Mouse (Mus musculus): ENCODE data around the gene Cpd. TPM values are rescaled to one million over a fixed set of nuclear protein-coding genes. Genes with fewer than 3 reads are reported as not detected.
"Not testable (repeated sequence)": the region's sequence is repeated elsewhere in the genome, so short reads cannot be mapped to it uniquely, and the experiment has no call there.

Gene Cpd
- polyA plus RNA-seq, 1 experiment from 2014 or later, result 7.0 TPM

- 53% methylated on average over 3 of the region's 3 CpGs for WGBS
- Histone ChIP-seq H3K27me3 (replicated peaks; ENCODE audit: control insufficient read depth, insufficient read depth, low read length) (no peaks in the 10 kb centered on the region), H3K4me3 (replicated peaks; ENCODE audit: low read length) (no peak overlapping the region), H3K9ac (replicated peaks; ENCODE audit: low read depth, low read length) (no peak overlapping the region), H3K4me1 (replicated peaks; ENCODE audit: control insufficient read depth, insufficient read depth, low read length) (peaks cover 7% of the 10 kb centered on the region), H3K9me3 (ENCODE audit: control insufficient read depth, low read length) (no peaks in the 10 kb centered on the region), H3K27ac (ENCODE audit: low read length) (peak overlapping the region; percentile 67; the same call in 1 of the 2 replicates), H3K36me3 (ENCODE audit: control insufficient read depth, insufficient read depth) (peaks cover 9% of the 10 kb centered on the region), H3K4me2 (ENCODE audit: low read length) (no peak overlapping the region)
- ATAC-seq, result peak; percentile 57
These were observed 37.4 kb downstream of the Cpd start for GRCm38 (mm10) chr11:76809450-76809849.

DNA sequence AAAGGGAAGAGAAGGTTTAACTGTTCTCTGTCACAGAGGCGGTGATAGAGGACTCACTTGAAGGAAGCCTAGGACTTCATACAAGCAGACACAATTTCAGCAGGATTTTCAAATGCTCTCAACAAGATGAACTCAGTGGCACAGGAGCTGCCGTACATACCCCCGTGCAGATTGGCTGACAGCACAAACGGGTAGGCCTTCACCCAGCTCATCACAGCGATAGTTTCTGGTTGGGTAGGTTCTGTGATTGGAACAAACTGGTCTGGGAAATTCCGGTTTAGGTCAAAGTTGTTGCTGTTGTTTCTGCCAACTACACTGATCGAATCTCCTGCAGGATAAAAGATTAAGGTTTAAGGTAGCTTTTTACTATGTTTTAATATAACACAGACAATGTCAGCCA lies 38.3 kb downstream of the Cpd start:
- H3K9me3 ChIP-seq (ENCODE audit: control insufficient read depth, low read length), result no peaks in the 10 kb centered on the region
- WGBS, result 85% methylated on average over 7 of the region's 7 CpGs
- H3K4me1 ChIP-seq (replicated peaks; ENCODE audit: control insufficient read depth, insufficient read depth, low read length), result peaks cover 7% of the 10 kb centered on the region
- H3K4me3 ChIP-seq (replicated peaks; ENCODE audit: low read length), result no peak overlapping the region
- H3K27ac ChIP-seq (ENCODE audit: low read length), result no peak overlapping the region
- ATAC-seq, result no peak
- no peak overlapping the region for H3K4me2 ChIP-seq (ENCODE audit: low read length)
- H3K36me3 ChIP-seq (ENCODE audit: control insufficient read depth, insufficient read depth), result peaks cover 9% of the 10 kb centered on the region
- H3K9ac ChIP-seq (replicated peaks; ENCODE audit: low read depth, low read length), result no peak overlapping the region
- H3K27me3 ChIP-seq (replicated peaks; ENCODE audit: control insufficient read depth, insufficient read depth, low read length), result no peaks in the 10 kb centered on the region

- Histone ChIP-seq H3K4me2 (ENCODE audit: low read length) (no peak overlapping the region), H3K9ac (replicated peaks; ENCODE audit: low read depth, low read length) (no peak overlapping the region), H3K36me3 (ENCODE audit: control insufficient read depth, insufficient read depth) (peaks cover 7% of the 10 kb centered on the region), H3K4me3 (replicated peaks; ENCODE audit: low read length) (no peak overlapping the region), H3K27me3 (replicated peaks; ENCODE audit: control insufficient read depth, insufficient read depth, low read length) (no peaks in the 10 kb centered on the region), H3K9me3 (ENCODE audit: control insufficient read depth, low read length) (no peaks in the 10 kb centered on the region), H3K4me1 (replicated peaks; ENCODE audit: control insufficient read depth, insufficient read depth, low read length) (peaks cover 7% of the 10 kb centered on the region), H3K27ac (ENCODE audit: low read length) (no peak overlapping the region)
- WGBS, result 96% methylated on average over 3 of the region's 3 CpGs
- ATAC-seq, result no peak
These were observed 39.7 kb downstream of the Cpd start for GRCm38 (mm10) chr11:76807007-76807679.

DNA sequence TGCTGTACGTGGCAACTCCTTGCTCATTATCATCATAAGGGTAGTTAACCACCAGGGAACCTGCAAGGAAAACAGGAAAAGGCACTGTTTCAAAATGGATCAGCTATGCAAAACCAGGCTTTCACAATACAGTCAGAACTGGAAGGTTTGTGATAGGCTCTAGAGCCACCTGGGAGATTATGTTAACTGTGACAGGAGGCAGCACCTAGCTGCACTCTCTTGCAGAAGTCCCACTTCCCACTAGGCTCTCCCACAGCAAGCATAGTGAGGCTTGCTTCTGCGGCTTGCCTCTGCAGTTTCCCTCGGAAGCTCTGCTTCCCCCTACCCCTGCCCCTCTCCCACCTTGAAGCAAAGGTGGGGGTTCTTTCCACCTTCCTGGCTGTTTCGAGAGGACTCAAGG lies 40.8 kb downstream of the Cpd start:
- WGBS, result 78% methylated on average over 4 of the region's 4 CpGs
- no peak for ATAC-seq

GRCm38 (mm10) chr11:76805072-76805471 lies 41.7 kb downstream of the Cpd start:
- not testable (repeated sequence) for H3K4me1 ChIP-seq (replicated peaks; ENCODE audit: control insufficient read depth, insufficient read depth, low read length); H3K9ac ChIP-seq (replicated peaks; ENCODE audit: low read depth, low read length); H3K4me3 ChIP-seq (replicated peaks; ENCODE audit: low read length); ATAC-seq; H3K27me3 ChIP-seq (replicated peaks; ENCODE audit: control insufficient read depth, insufficient read depth, low read length); H3K4me2 ChIP-seq (ENCODE audit: low read length); H3K36me3 ChIP-seq (ENCODE audit: control insufficient read depth, insufficient read depth); H3K27ac ChIP-seq (ENCODE audit: low read length); H3K9me3 ChIP-seq (ENCODE audit: control insufficient read depth, low read length)
- WGBS, result 94% methylated on average over 3 of the region's 4 CpGs

More for the DNA sequence above, 40.8 kb downstream of the Cpd start:
- H3K36me3 ChIP-seq (ENCODE audit: control insufficient read depth, insufficient read depth), result peaks cover 7% of the 10 kb centered on the region
- no peaks in the 10 kb centered on the region for H3K27me3 ChIP-seq (replicated peaks; ENCODE audit: control insufficient read depth, insufficient read depth, low read length)
- peaks cover 7% of the 10 kb centered on the region for H3K4me1 ChIP-seq (replicated peaks; ENCODE audit: control insufficient read depth, insufficient read depth, low read length)
- H3K9me3 ChIP-seq (ENCODE audit: control insufficient read depth, low read length), result no peaks in the 10 kb centered on the region
- no peak overlapping the region for H3K9ac ChIP-seq (replicated peaks; ENCODE audit: low read depth, low read length)
- H3K4me2 ChIP-seq (ENCODE audit: low read length), result no peak overlapping the region
- H3K27ac ChIP-seq (ENCODE audit: low read length), result no peak overlapping the region
- H3K4me3 ChIP-seq (replicated peaks; ENCODE audit: low read length), result no peak overlapping the region

- peaks cover 7% of the 10 kb centered on the region for H3K36me3 ChIP-seq (ENCODE audit: control insufficient read depth, insufficient read depth)
- no peak overlapping the region for H3K9ac ChIP-seq (replicated peaks; ENCODE audit: low read depth, low read length)
- WGBS, result 92% methylated on average over 3 of the region's 3 CpGs
- no peak overlapping the region for H3K4me2 ChIP-seq (ENCODE audit: low read length)
- H3K9me3 ChIP-seq (ENCODE audit: control insufficient read depth, low read length), result no peaks in the 10 kb centered on the region
- H3K27ac ChIP-seq (ENCODE audit: low read length), result no peak overlapping the region
- H3K4me3 ChIP-seq (replicated peaks; ENCODE audit: low read length), result no peak overlapping the region
- ATAC-seq, result no peak
- no peaks in the 10 kb centered on the region for H3K27me3 ChIP-seq (replicated peaks; ENCODE audit: control insufficient read depth, insufficient read depth, low read length)
- H3K4me1 ChIP-seq (replicated peaks; ENCODE audit: control insufficient read depth, insufficient read depth, low read length), result no peaks in the 10 kb centered on the region
These were observed 43.6 kb downstream of the Cpd start for GRCm38 (mm10) chr11:76803266-76803665.

DNA sequence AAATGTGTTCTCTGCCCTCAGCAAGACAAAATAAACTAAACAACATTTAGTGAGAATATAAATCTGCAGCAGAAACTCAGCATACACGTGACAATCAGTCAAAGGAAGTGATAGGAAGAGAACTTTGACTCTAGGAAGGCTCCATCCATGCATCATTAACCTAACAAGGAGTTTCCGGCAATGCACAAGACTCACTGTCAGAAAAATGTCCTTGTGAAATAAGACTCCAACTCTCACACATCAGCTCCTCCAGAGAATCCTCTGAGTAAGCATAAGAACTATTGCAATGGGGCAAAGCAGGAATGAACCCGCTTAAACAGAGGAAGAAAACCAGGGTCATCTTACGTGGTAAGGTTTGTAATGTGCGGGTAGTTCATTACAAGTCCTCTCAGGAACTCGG lies 49.6 kb downstream of the Cpd start:
- 93% methylated on average over 6 of the region's 6 CpGs for WGBS
- Histone ChIP-seq H3K9ac (replicated peaks; ENCODE audit: low read depth, low read length) (no peak overlapping the region), H3K4me3 (replicated peaks; ENCODE audit: low read length) (no peak overlapping the region), H3K27me3 (replicated peaks; ENCODE audit: control insufficient read depth, insufficient read depth, low read length) (no peaks in the 10 kb centered on the region), H3K9me3 (ENCODE audit: control insufficient read depth, low read length) (no peaks in the 10 kb centered on the region), H3K36me3 (ENCODE audit: control insufficient read depth, insufficient read depth) (peaks cover 3% of the 10 kb centered on the region), H3K4me2 (ENCODE audit: low read length) (no peak overlapping the region), H3K4me1 (replicated peaks; ENCODE audit: control insufficient read depth, insufficient read depth, low read length) (no peaks in the 10 kb centered on the region), H3K27ac (ENCODE audit: low read length) (no peak overlapping the region)
- ATAC-seq, result no peak

DNA sequence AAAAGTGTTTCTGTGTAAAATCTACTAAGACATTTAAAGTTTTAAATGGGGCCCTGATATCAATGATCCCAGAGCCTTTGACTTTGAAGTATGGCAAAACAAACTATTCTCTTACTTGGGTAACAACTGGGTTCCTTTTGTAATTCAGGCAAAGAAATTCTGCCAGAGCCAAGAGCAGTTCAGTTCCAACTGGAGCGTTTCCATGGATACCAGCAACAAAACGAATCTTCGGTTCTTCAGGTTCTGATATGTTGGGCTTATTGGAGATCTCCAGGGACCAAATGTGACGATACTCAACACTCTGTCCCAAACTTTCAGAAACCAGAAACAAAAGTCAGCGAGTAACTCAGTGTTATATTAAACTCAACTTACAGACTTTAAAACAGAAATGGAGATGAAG lies 51.5 kb downstream of the Cpd start:
- Histone ChIP-seq H3K4me1 (replicated peaks; ENCODE audit: control insufficient read depth, insufficient read depth, low read length) (no peaks in the 10 kb centered on the region), H3K4me2 (ENCODE audit: low read length) (no peak overlapping the region), H3K9ac (replicated peaks; ENCODE audit: low read depth, low read length) (no peak overlapping the region), H3K36me3 (ENCODE audit: control insufficient read depth, insufficient read depth) (peaks cover 6% of the 10 kb centered on the region), H3K4me3 (replicated peaks; ENCODE audit: low read length) (no peak overlapping the region), H3K9me3 (ENCODE audit: control insufficient read depth, low read length) (no peaks in the 10 kb centered on the region), H3K27ac (ENCODE audit: low read length) (no peak overlapping the region), H3K27me3 (replicated peaks; ENCODE audit: control insufficient read depth, insufficient read depth, low read length) (no peaks in the 10 kb centered on the region)
- no peak for ATAC-seq
- WGBS, result 79% methylated on average over 5 of the region's 5 CpGs

DNA sequence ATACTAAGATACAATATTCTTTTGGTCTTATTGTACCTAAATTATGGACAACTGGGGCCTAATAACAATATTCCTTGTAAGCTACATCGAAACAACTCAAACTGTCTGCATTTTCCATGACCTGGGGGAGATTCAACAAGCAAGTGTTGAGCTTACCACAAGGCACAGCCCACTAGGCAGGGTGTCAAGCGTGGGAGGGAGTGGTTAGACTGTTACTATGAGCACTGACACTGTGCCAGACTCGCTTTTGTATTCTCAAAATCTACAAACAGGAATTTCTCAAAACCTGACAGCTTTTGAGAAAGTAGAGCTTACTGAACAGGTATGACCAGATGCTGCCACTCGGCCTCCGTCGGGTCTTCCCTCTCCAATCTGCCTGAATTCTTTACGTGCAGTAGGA lies 55.5 kb downstream of the Cpd start:
- Histone ChIP-seq H3K4me2 (ENCODE audit: low read length) (no peak overlapping the region), H3K36me3 (ENCODE audit: control insufficient read depth, insufficient read depth) (peaks cover 6% of the 10 kb centered on the region), H3K27me3 (replicated peaks; ENCODE audit: control insufficient read depth, insufficient read depth, low read length) (no peaks in the 10 kb centered on the region), H3K27ac (ENCODE audit: low read length) (no peak overlapping the region), H3K4me3 (replicated peaks; ENCODE audit: low read length) (no peak overlapping the region), H3K9me3 (ENCODE audit: control insufficient read depth, low read length) (no peaks in the 10 kb centered on the region), H3K9ac (replicated peaks; ENCODE audit: low read depth, low read length) (no peak overlapping the region), H3K4me1 (replicated peaks; ENCODE audit: control insufficient read depth, insufficient read depth, low read length) (no peaks in the 10 kb centered on the region)
- ATAC-seq, result no peak
- WGBS, result 92% methylated on average over 7 of the region's 7 CpGs

DNA sequence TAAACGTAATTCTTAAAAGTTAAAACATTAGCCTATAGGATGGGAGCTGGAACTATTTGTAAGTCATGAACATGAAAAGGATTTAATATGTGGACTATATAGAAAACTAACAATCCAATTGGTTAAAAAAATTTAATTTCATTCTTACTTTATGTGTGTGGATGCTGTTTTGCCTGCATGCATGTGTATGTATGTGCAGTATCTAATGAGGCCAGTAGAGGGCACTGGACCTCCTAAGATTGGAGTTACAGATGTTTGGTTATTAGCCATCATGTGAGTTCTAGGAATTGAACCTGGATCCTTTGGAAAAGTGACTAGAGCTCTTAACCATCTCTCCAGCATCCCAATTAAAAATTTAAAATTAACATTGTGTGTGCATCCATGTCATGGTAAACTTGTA lies 57.6 kb downstream of the Cpd start:
- Histone ChIP-seq H3K9ac (replicated peaks; ENCODE audit: low read depth, low read length) (no peak overlapping the region), H3K9me3 (ENCODE audit: control insufficient read depth, low read length) (no peaks in the 10 kb centered on the region), H3K27ac (ENCODE audit: low read length) (no peak overlapping the region), H3K4me3 (replicated peaks; ENCODE audit: low read length) (no peak overlapping the region), H3K4me2 (ENCODE audit: low read length) (no peak overlapping the region), H3K27me3 (replicated peaks; ENCODE audit: control insufficient read depth, insufficient read depth, low read length) (no peaks in the 10 kb centered on the region), H3K36me3 (ENCODE audit: control insufficient read depth, insufficient read depth) (peaks cover 10% of the 10 kb centered on the region), H3K4me1 (replicated peaks; ENCODE audit: control insufficient read depth, insufficient read depth, low read length) (no peaks in the 10 kb centered on the region)
- ATAC-seq, result no peak
- WGBS, result 88% methylated on average over 1 of the region's 1 CpGs

All from forebrain, embryonic 16.5 days (tissue).